Mouse (Mus musculus) embryonic facial prominence, embryonic 13.5 days (tissue): Measurements from ENCODE around the gene H2-M10.5. TPM values are rescaled to one million over a fixed set of nuclear protein-coding genes. Genes with fewer than 3 reads are reported as not detected.
"Not testable (repeated sequence)": the region's sequence is repeated elsewhere in the genome, so short reads cannot be mapped to it uniquely, and the experiment has no call there.

Experiments used
- ATAC-seq: fragments of 200-750 bp; cut with Nextera tagmentation; 2 replicates; pipeline ENCODE4 v1.8.0; 2017; ENCODE audit warnings: low read depth; ENCODE audit not compliant: insufficient number of reproducible peaks, insufficient read depth, low FRiP score, low TSS enrichment
- H3K27ac ChIP-seq: fragments of 300-500 bp; sonication (generic); 2 replicates; pipeline ENCODE4 v1.5.1; 2015; ENCODE audit warnings: moderate library complexity, mild to moderate bottlenecking, inconsistent platforms
- H3K27me3 ChIP-seq: fragments of 300-500 bp; sonication (generic); 2 replicates; pipeline ENCODE4 v1.6.1; 2015; ENCODE audit warnings: mild to moderate bottlenecking, inconsistent platforms
- H3K36me3 ChIP-seq: fragments of 300-500 bp; sonication (generic); 2 replicates; pipeline ENCODE4 v1.6.1; 2015; ENCODE audit warnings: mild to moderate bottlenecking, inconsistent platforms
- H3K4me1 ChIP-seq: fragments of 300-500 bp; sonication (generic); 2 replicates; pipeline ENCODE4 v1.6.1; 2015; ENCODE audit warnings: inconsistent platforms
- H3K4me2 ChIP-seq: fragments of 300-500 bp; sonication (generic); 2 replicates; pipeline ENCODE4 v1.6.1; 2015; ENCODE audit warnings: moderate library complexity, mild to moderate bottlenecking, inconsistent platforms
- H3K4me3 ChIP-seq: fragments of 300-500 bp; sonication (generic); 2 replicates; pipeline ENCODE4 v1.5.1; 2015; ENCODE audit warnings: mild to moderate bottlenecking, inconsistent platforms
- H3K9ac ChIP-seq: fragments of 300-500 bp; sonication (generic); 2 replicates; pipeline ENCODE4 v1.6.1; 2015; ENCODE audit warnings: mild to moderate bottlenecking, inconsistent platforms
- H3K9me3 ChIP-seq: fragments of 300-500 bp; sonication (generic); 2 replicates; pipeline ENCODE4 v1.6.1; 2016; ENCODE audit warnings: inconsistent platforms
- WGBS: fragments of 180-500 bp; shearing (Covaris S2); methylation state at CpG from one replicate; pipeline ENCODE4 v1.1.7; 2015; ENCODE audit warnings: mixed read lengths; 5-methylcytosine and 5-hydroxymethylcytosine counted together
- polyA plus RNA-seq: library from polyadenylated mRNA; unstranded; fragments of >200 nt; fragmentation: Nextera tagmentation; extraction: Ambion mirVana; gene quantifications from 2 replicates; pipeline ENCODE4 v1.2.1, GENCODE M21; 2015

Gene H2-M10.5
- polyA plus RNA-seq, result not detected in 2 replicates

- not testable (repeated sequence) for H3K36me3 ChIP-seq, H3K27me3 ChIP-seq, H3K4me2 ChIP-seq, H3K9me3 ChIP-seq, H3K9ac ChIP-seq, H3K4me1 ChIP-seq, ATAC-seq, H3K27ac ChIP-seq, H3K4me3 ChIP-seq
- 73% methylated on average over 2 of the region's 2 CpGs for WGBS
These were observed at the start of gene H2-M10.5 for GRCm38 (mm10) chr17:36772610-36773009. Gene H2-M10.5, plus strand, starts transcription at chr17:36772910.

- Histone ChIP-seq H3K27me3 (no peaks in the 10 kb centered on the region), H3K4me3 (no peak overlapping the region), H3K4me1 (no peaks in the 10 kb centered on the region), H3K9ac (no peak overlapping the region), H3K36me3 (no peaks in the 10 kb centered on the region), H3K4me2 (no peak overlapping the region), H3K9me3 (no peaks in the 10 kb centered on the region), H3K27ac (no peak overlapping the region)
- WGBS, result 24% methylated on average over 2 of the region's 2 CpGs
- no peak for ATAC-seq
These were observed 46.7 kb upstream of the H2-M10.5 start for GRCm38 (mm10) chr17:36726046-36726445.

- ATAC-seq, result no peak
- H3K27me3 ChIP-seq, result no peaks in the 10 kb centered on the region
- no peak overlapping the region for H3K4me3 ChIP-seq
- no peak overlapping the region for H3K9ac ChIP-seq
- no peaks in the 10 kb centered on the region for H3K4me1 ChIP-seq
- H3K27ac ChIP-seq, result no peak overlapping the region
- no peaks in the 10 kb centered on the region for H3K36me3 ChIP-seq
- no peak overlapping the region for H3K4me2 ChIP-seq
- no peaks in the 10 kb centered on the region for H3K9me3 ChIP-seq
- WGBS, result 56% methylated on average over 2 of the region's 2 CpGs
These were observed 8.9 kb upstream of the H2-M10.5 start for GRCm38 (mm10) chr17:36763816-36764215.

- not testable (repeated sequence) for H3K4me2 ChIP-seq, H3K36me3 ChIP-seq, H3K27ac ChIP-seq, H3K9me3 ChIP-seq, H3K4me1 ChIP-seq, H3K9ac ChIP-seq, ATAC-seq, H3K4me3 ChIP-seq, H3K27me3 ChIP-seq
- WGBS, result 33% methylated on average over 2 of the region's 2 CpGs
These were observed 8.5 kb upstream of the H2-M10.5 start for GRCm38 (mm10) chr17:36764244-36764643.

GRCm38 (mm10) chr17:36765403-36765802 lies 7.3 kb upstream of the H2-M10.5 start:
- not testable (repeated sequence) for H3K9me3 ChIP-seq, H3K9ac ChIP-seq, H3K4me1 ChIP-seq, H3K27ac ChIP-seq, H3K4me3 ChIP-seq, H3K27me3 ChIP-seq, H3K36me3 ChIP-seq, H3K4me2 ChIP-seq, ATAC-seq
- 73% methylated on average over 2 of the region's 2 CpGs for WGBS

- Histone ChIP-seq H3K4me3 (no peak overlapping the region), H3K36me3 (no peaks in the 10 kb centered on the region), H3K9ac (no peak overlapping the region), H3K4me2 (no peak overlapping the region), H3K27me3 (no peaks in the 10 kb centered on the region), H3K27ac (no peak overlapping the region), H3K9me3 (no peaks in the 10 kb centered on the region), H3K4me1 (no peaks in the 10 kb centered on the region)
- no peak for ATAC-seq
- 61% methylated on average over 3 of the region's 3 CpGs for WGBS
These were observed 8.8 kb downstream of the H2-M10.5 start for GRCm38 (mm10) chr17:36781533-36781932.

- H3K27me3 ChIP-seq, H3K4me3 ChIP-seq, ATAC-seq, H3K36me3 ChIP-seq, H3K27ac ChIP-seq, H3K9ac ChIP-seq, H3K9me3 ChIP-seq, H3K4me1 ChIP-seq, H3K4me2 ChIP-seq: not testable (repeated sequence)
- 42% methylated on average over 1 of the region's 1 CpGs for WGBS
These were observed 13.8 kb downstream of the H2-M10.5 start for GRCm38 (mm10) chr17:36786483-36786886.

GRCm38 (mm10) chr17:36788351-36788750 lies 15.6 kb downstream of the H2-M10.5 start:
- WGBS, result 71% methylated on average over 2 of the region's 2 CpGs
- no peak overlapping the region for H3K4me3 ChIP-seq
- no peak for ATAC-seq
- H3K36me3 ChIP-seq, result no peaks in the 10 kb centered on the region
- no peak overlapping the region for H3K27ac ChIP-seq
- H3K4me1 ChIP-seq, result no peaks in the 10 kb centered on the region
- H3K4me2 ChIP-seq, result no peak overlapping the region
- no peaks in the 10 kb centered on the region for H3K27me3 ChIP-seq
- H3K9me3 ChIP-seq, result no peaks in the 10 kb centered on the region
- H3K9ac ChIP-seq, result no peak overlapping the region

- ATAC-seq, H3K4me3 ChIP-seq, H3K36me3 ChIP-seq, H3K4me2 ChIP-seq, H3K27ac ChIP-seq, H3K27me3 ChIP-seq, H3K9me3 ChIP-seq, H3K4me1 ChIP-seq, H3K9ac ChIP-seq: not testable (repeated sequence)
These were observed 16.1 kb downstream of the H2-M10.5 start for GRCm38 (mm10) chr17:36788801-36789200.

GRCm38 (mm10) chr17:36799493-36799892 lies 26.8 kb downstream of the H2-M10.5 start:
- no peak overlapping the region for H3K4me3 ChIP-seq
- no peak overlapping the region for H3K27ac ChIP-seq
- ATAC-seq, result no peak
- no peak overlapping the region for H3K9ac ChIP-seq
- H3K27me3 ChIP-seq, result no peaks in the 10 kb centered on the region
- no peaks in the 10 kb centered on the region for H3K36me3 ChIP-seq
- H3K4me1 ChIP-seq, result no peaks in the 10 kb centered on the region
- H3K9me3 ChIP-seq, result no peaks in the 10 kb centered on the region
- H3K4me2 ChIP-seq, result no peak overlapping the region
- 87% methylated on average over 10 of the region's 10 CpGs for WGBS

- H3K27me3 ChIP-seq, H3K4me2 ChIP-seq, H3K9me3 ChIP-seq, H3K9ac ChIP-seq, H3K27ac ChIP-seq, ATAC-seq, H3K4me3 ChIP-seq, H3K4me1 ChIP-seq, H3K36me3 ChIP-seq: not testable (repeated sequence)
- WGBS, result 69% methylated on average over 4 of the region's 4 CpGs
These were observed 27.3 kb downstream of the H2-M10.5 start for GRCm38 (mm10) chr17:36799921-36800462.

GRCm38 (mm10) chr17:36811871-36812270 lies 39.2 kb downstream of the H2-M10.5 start, which contains the start of gene H2-M10.6:
Gene H2-M10.6, plus strand, starts transcription at chr17:36812171.
- Histone ChIP-seq H3K27me3 (no peaks in the 10 kb centered on the region), H3K4me3 (no peak within 1 kb of the TSS), H3K4me1 (no peaks in the 10 kb centered on the region), H3K9ac (no peak within 1 kb of the TSS), H3K9me3 (no peaks in the 10 kb centered on the region), H3K27ac (no peak within 1 kb of the TSS), H3K36me3 (no peaks in the 10 kb centered on the region), H3K4me2 (no peak within 1 kb of the TSS)
- ATAC-seq, result no peak

GRCm38 (mm10) chr17:36824005-36824404 lies 51.3 kb downstream of the H2-M10.5 start:
- H3K27ac ChIP-seq, result no peak overlapping the region
- no peak overlapping the region for H3K4me3 ChIP-seq
- ATAC-seq, result no peak

More at GRCm38 (mm10) chr17:36824005-36824404, 51.3 kb downstream of the H2-M10.5 start:
- Histone ChIP-seq H3K9me3 (no peaks in the 10 kb centered on the region), H3K4me1 (no peaks in the 10 kb centered on the region), H3K36me3 (no peaks in the 10 kb centered on the region), H3K9ac (no peak overlapping the region), H3K27me3 (no peaks in the 10 kb centered on the region), H3K4me2 (no peak overlapping the region)
